ENCODE assay signal across 12 mouse cellular contexts in the genomic region with DNA sequence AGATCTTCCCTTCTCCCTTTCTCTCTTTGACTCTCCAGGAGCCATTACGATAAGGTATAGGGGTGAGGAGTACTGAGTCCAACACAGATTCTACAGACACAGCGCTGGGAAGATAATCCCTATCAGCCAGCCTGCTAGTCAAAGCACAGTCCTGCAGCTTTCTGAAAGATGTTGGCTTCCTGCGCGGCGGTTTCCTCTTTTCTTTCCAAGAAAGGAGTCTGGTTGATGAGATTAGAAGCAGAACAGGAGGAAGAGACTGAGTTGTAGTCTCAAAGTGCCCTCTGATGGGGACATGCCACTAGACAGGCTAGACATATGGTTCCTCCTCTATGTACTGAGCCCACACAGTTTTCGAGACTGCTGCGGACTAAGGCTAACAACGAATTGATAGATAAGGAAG. TPM values are rescaled to one million over a fixed set of nuclear protein-coding genes. Genes with fewer than 3 reads are reported as not detected.
A peak's percentile ranks its signal among the peaks of the same experiment; 100 is the strongest.
DNase-seq lines count a peak whose midpoint lies in the region; ATAC-seq and TF ChIP-seq lines count a peak whose summit lies in the region.
"Had no signal": no experiment of that assay in that cellular context is flagged by ENCODE, and none has a peak within 500 bp of the region (broad histone marks: within the 10 kb centered on the region; RNA-seq: fewer than 3 reads in every experiment).

No protein-coding gene starts in this region.

- 64% methylated on average over 8 of the region's 8 CpGs for WGBS in liver, adult 2 months

- no peak for TF ChIP-seq CTCF in G1E (IDR thresholded peaks at IDR 0.05; ENCODE audit: low read depth, low read length)
- TF ChIP-seq CTCF in liver, adult 2 months (IDR thresholded peaks at IDR 0.05; ENCODE audit: low read depth, low read length), result peak; percentile 10; the same call in 1 of the 2 replicates

- no peaks in the 10 kb centered on the region for H3K79me2 ChIP-seq in liver, adult 2 months (ENCODE audit: control insufficient read depth, insufficient read depth, low read length)

- H3K27ac ChIP-seq in liver, adult 2 months (replicated peaks; ENCODE audit: insufficient read depth, low read depth, low read length), result no peak overlapping the region
- H3K27ac ChIP-seq: forebrain, embryonic 15.5 days had no signal

- no peak for DNase-seq in frontal cortex, postnatal 10 days (ENCODE audit: low spot score in 2 of 2)
- peak; percentile 43 for DNase-seq in G1E (ENCODE audit: low spot score)
- DNase-seq in liver, adult 2 months (ENCODE audit: extremely low read depth, low read depth, low spot score), result no peak
- DNase-seq in right cerebral cortex, postnatal 25 days, result no peak
- DNase-seq in embryo, embryonic 9.5 days (ENCODE audit: extremely low spot score), result no peak

- H3K4me1 ChIP-seq in G1E (ENCODE audit: insufficient read depth, low read depth, low read length), result peaks cover 43% of the 10 kb centered on the region
- H3K4me1 ChIP-seq in liver, adult 2 months (ENCODE audit: control insufficient read depth, insufficient read depth, low read length), result peaks cover 2% of the 10 kb centered on the region; the same call in 1 of the 2 replicates

- no peak overlapping the region for H3K4me3 ChIP-seq in G1E (ENCODE audit: low read depth, low read length)
- H3K4me3 ChIP-seq in liver, adult 2 months (ENCODE audit: insufficient read depth, low read depth, low read length), result no peak overlapping the region
- H3K4me3 ChIP-seq: forebrain, embryonic 15.5 days had no signal

- H3K36me3 ChIP-seq in G1E (replicated peaks), result no peaks in the 10 kb centered on the region
- H3K36me3 ChIP-seq in liver, adult 2 months (ENCODE audit: control insufficient read depth, insufficient read depth, low read length), result no peaks in the 10 kb centered on the region
- H3K36me3 ChIP-seq: forebrain, embryonic 15.5 days had no signal

- peaks cover 5% of the 10 kb centered on the region; the same call in 1 of the 2 replicates for H3K27me3 ChIP-seq in G1E (ENCODE audit: insufficient read depth, low read length)
- H3K27me3 ChIP-seq in liver, adult 2 months (ENCODE audit: control insufficient read depth, insufficient read depth, low read length), result peaks cover 6% of the 10 kb centered on the region; the same call in 1 of the 2 replicates
- H3K27me3 ChIP-seq: forebrain, embryonic 15.5 days had no signal

- peak; percentile 58 for ATAC-seq in frontal cortex, adult (ENCODE audit: low TSS enrichment)
- peak; percentile 93 for ATAC-seq in G1E (ENCODE audit: extremely low read depth, insufficient number of reproducible peaks, low FRiP score, poor library complexity, severe bottlenecking)
- ATAC-seq in granulocyte monocyte progenitor cell, adult 5-6 weeks (replicated peaks; ENCODE audit: poor library complexity, severe bottlenecking), result peak; percentile 67
- no peak for ATAC-seq in monocyte, adult 5-6 weeks (replicated peaks; ENCODE audit: insufficient number of reproducible peaks, low FRiP score, low TSS enrichment, poor library complexity, severe bottlenecking)
- ATAC-seq: forebrain, embryonic 15.5 days had no signal

- TF ChIP-seq POLR2A in liver, adult 2 months (IDR thresholded peaks at IDR 0.05; ENCODE audit: extremely low read depth, insufficient read depth, low read length), result no peak

- H3K9ac ChIP-seq in liver, adult 2 months (ENCODE audit: low read depth, low read length), result no peak overlapping the region
- H3K9ac ChIP-seq: forebrain, embryonic 15.5 days had no signal

- 0 out of 2 replicates have a peak, but pooled peaks cover 3% of the 10 kb centered on the region for H3K9me3 ChIP-seq in G1E (replicated peaks)
- H3K9me3 ChIP-seq: forebrain, embryonic 15.5 days had no signal

RNA-seq across cellular contexts. Expression of a gene that starts 6.1 kb away (rescaled TPM):
- total RNA-seq in G1E (2014; fragmentation: Nextera tagmentation), result 0.15 TPM in 1 of 2 replicates, not detected in the other
- under 0.01 and 0.16 TPM in 2 replicates for total RNA-seq in G1E (2017)
- not detected in 2 replicates for polyA plus RNA-seq in G1E (2012)
- 0.23 and 1.1 TPM in 2 replicates for total RNA-seq in granulocyte monocyte progenitor cell, adult 5-6 weeks (2014; fragmentation: Nextera tagmentation)
- total RNA-seq in granulocyte monocyte progenitor cell, adult 5-6 weeks (2017), result 0.21 and 0.60 TPM in 2 replicates
- 0.46 and 0.47 TPM in 2 replicates for total RNA-seq in liver, adult 2 months (2014; rRNA removed)
- 0.05 and 0.12 TPM in 2 replicates for polyA plus RNA-seq in liver, adult 2 months (2012; rRNA removed)
- total RNA-seq in monocyte, adult 5-6 weeks (2017), result not detected in 3 replicates
- total RNA-seq: neutrophil, adult 5-6 weeks had no signal

RNA-seq across cellular contexts. Expression of a gene that starts 33.3 kb away (rescaled TPM):
- total RNA-seq in G1E (2014; fragmentation: Nextera tagmentation) (0.78 TPM in 1 of 2 replicates, not detected in the other), G1E (2017) (0.22 and 0.23 TPM in 2 replicates)
- polyA plus RNA-seq in G1E (2012), result not detected in 2 replicates
- total RNA-seq in granulocyte monocyte progenitor cell, adult 5-6 weeks (2014; fragmentation: Nextera tagmentation), result not detected in 2 replicates
- not detected in 2 replicates for total RNA-seq in granulocyte monocyte progenitor cell, adult 5-6 weeks (2017)
- not detected in 2 replicates for total RNA-seq in liver, adult 2 months (2014; rRNA removed)
- not detected in 2 replicates for polyA plus RNA-seq in liver, adult 2 months (2012; rRNA removed)
- not detected in 3 replicates for total RNA-seq in monocyte, adult 5-6 weeks (2017)
- total RNA-seq: neutrophil, adult 5-6 weeks had no signal
- polyA plus RNA-seq: forebrain, embryonic 15.5 days; intestine, embryonic 14.5 days; stomach, embryonic 14.5 days had no signal
